Mouse (Mus musculus) ES-E14 (cell line): ENCODE measurements around the gene Magi3. TPM values are rescaled to one million over a fixed set of nuclear protein-coding genes. Genes with fewer than 3 reads are reported as not detected.

ENCODE experiments used
- DNase-seq: peaks from one replicate; pipeline ENCODE4 v3.0.0-alpha.2; 2013; ENCODE audit warnings: low read depth, low spot score
- H3K27ac ChIP-seq: 2 replicates; pipeline ENCODE4 v1.5.1; 2012; ENCODE audit warnings: low read depth, mild to moderate bottlenecking, low read length, moderate library complexity, mixed read lengths; ENCODE audit not compliant: poor library complexity, insufficient read depth, severe bottlenecking
- H3K36me3 ChIP-seq: 2 replicates; pipeline ENCODE4 v1.6.1; 2012; ENCODE audit warnings: mild to moderate bottlenecking, low read length, moderate library complexity, mixed read lengths; ENCODE audit not compliant: control insufficient read depth, poor library complexity, insufficient read depth, severe bottlenecking
- H3K4me1 ChIP-seq, 2 experiments: fragments of 150-350 bp in 1 of 2; sonication (generic) in 1 of 2; 2 replicates each; pipeline ENCODE4 v1.6.1; 2012; ENCODE audit warnings: low read length in 2 of 2, mild to moderate bottlenecking in 1 of 2, mixed read lengths in 1 of 2; ENCODE audit not compliant: control insufficient read depth in 2 of 2, insufficient read depth in 2 of 2, poor library complexity in 1 of 2
- H3K4me3 ChIP-seq, 2 experiments: fragments of 150-350 bp in 1 of 2; sonication (generic) in 1 of 2; 2 replicates each; pipeline ENCODE4 v1.5.1; 2012; ENCODE audit warnings: low read length in 2 of 2, low read depth in 1 of 2, mild to moderate bottlenecking in 1 of 2, mixed read lengths in 1 of 2; ENCODE audit not compliant: insufficient read depth in 1 of 2, poor library complexity in 1 of 2, severe bottlenecking in 1 of 2
- H3K9ac ChIP-seq: 2 replicates; pipeline ENCODE4 v1.6.1; 2012; ENCODE audit warnings: low read depth, mild to moderate bottlenecking, low read length, mixed read lengths; ENCODE audit not compliant: poor library complexity, insufficient read depth, severe bottlenecking
- H3K9me3 ChIP-seq: fragments of 150-350 bp; sonication (generic); 2 replicates; pipeline ENCODE4 v1.6.1; 2012; ENCODE audit warnings: low read depth, mild to moderate bottlenecking, low read length; ENCODE audit not compliant: control insufficient read depth, insufficient read depth
- CHD2 ChIP-seq: IDR thresholded peaks from 2 replicates; pipeline ENCODE4 v1.6.1; 2014; ENCODE audit warnings: mild to moderate bottlenecking, low read depth, low read length, inconsistent platforms
- HCFC1 ChIP-seq: IDR thresholded peaks from 2 replicates; pipeline ENCODE4 v1.6.1; 2012; ENCODE audit warnings: low read length, inconsistent platforms, borderline replicate concordance; ENCODE audit not compliant: insufficient read depth
- MAFK ChIP-seq: IDR thresholded peaks from 2 replicates; pipeline ENCODE4 v1.6.1; 2014; ENCODE audit warnings: mild to moderate bottlenecking, low read depth, low read length, inconsistent platforms; ENCODE audit not compliant: insufficient read depth
- ZC3H11A ChIP-seq: IDR thresholded peaks from 2 replicates; pipeline ENCODE4 v1.6.1; 2012; ENCODE audit warnings: low read depth, mild to moderate bottlenecking, inconsistent platforms, low read length, borderline replicate concordance
- ZNF384 ChIP-seq: IDR thresholded peaks from 2 replicates; pipeline ENCODE4 v1.6.1; 2012; ENCODE audit warnings: low read depth, low read length, inconsistent platforms
- in situ Hi-C, 2 experiments: fragments of 600-800 bp; cut with MboI; formaldehyde crosslinking; loops; one replicate each; pipeline ENCODE4 v1.15.1; 2025; ENCODE audit warnings: low sequenced_read_pairs in 2 of 2, inconsistent platforms in 1 of 2; ENCODE audit not compliant: unreplicated experiment in 2 of 2
- total RNA-seq: library from RNA; depleted of rRNA; stranded (reverse); fragments of 300-350 nt; gene quantifications from 2 replicates; pipeline ENCODE4 v1.2.3, GENCODE M21; 2012

Gene Magi3
- total RNA-seq, 1 experiment = 10.6 TPM

DNA sequence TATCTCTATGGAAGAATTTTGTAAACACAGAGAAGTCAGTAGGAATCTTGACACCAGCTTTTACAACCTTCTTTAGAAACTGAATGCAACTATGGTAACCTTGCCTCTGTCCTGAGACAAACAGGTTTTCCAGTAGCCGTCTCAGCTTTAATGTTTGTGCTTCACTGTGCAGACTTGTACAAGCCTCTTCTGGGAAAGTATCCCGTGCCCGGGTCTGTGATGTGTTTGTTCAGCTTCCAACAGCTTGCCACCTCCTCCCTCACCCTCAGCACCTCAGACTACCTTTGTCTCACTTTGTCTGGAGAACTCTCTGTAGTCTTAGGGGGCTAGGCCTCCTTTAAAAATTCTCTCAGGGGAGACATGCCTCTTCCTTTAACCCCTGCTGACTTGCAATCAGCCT is 36.9 kb upstream of the Magi3 start:
- Histone ChIP-seq H3K9me3 (no peaks in the 10 kb centered on the region), H3K4me1 (no peaks in the 10 kb centered on the region), H3K4me3 (no peak overlapping the region), H3K27ac (no peak overlapping the region), H3K36me3 (no peaks in the 10 kb centered on the region), H3K9ac (no peak overlapping the region)
- TF ChIP-seq CHD2 (no peak), ZC3H11A (no peak), MAFK (no peak), ZNF384 (no peak), HCFC1 (no peak)
- DNase-seq = no peak
- in situ Hi-C loops = no loop called here

DNA sequence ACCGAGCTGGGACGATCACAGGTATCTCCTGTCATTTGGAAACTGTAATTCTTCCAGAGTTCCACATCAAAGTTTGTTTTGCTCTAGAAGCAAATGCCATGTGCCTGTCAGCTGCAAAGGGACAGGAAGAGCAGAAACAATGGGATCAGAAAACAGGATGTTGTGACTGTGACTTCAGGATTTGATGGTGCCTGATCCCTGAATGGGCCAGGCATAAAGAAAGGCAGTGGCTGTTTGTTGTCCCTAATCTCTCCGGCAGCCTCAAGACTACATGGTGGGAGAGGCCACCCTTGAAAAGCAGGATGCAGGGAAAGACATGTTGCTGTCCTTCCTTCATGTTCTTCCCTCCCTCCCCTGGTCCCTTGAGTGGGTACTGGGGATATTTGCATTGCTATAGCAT is 33.6 kb upstream of the Magi3 start:
- H3K9ac ChIP-seq = no peak overlapping the region
- H3K4me1 ChIP-seq = peaks cover 0 to 2% of the 10 kb centered on the region in 2 experiments; a peak in 1 of 4 replicates
- H3K9me3 ChIP-seq = no peaks in the 10 kb centered on the region
- DNase-seq = no peak
- no peak overlapping the region for H3K4me3 ChIP-seq
- in situ Hi-C loops = no loop called here
- TF ChIP-seq MAFK (no peak), HCFC1 (no peak), CHD2 (no peak), ZC3H11A (no peak)
- no peak overlapping the region for H3K27ac ChIP-seq
- no peaks in the 10 kb centered on the region for H3K36me3 ChIP-seq

DNA sequence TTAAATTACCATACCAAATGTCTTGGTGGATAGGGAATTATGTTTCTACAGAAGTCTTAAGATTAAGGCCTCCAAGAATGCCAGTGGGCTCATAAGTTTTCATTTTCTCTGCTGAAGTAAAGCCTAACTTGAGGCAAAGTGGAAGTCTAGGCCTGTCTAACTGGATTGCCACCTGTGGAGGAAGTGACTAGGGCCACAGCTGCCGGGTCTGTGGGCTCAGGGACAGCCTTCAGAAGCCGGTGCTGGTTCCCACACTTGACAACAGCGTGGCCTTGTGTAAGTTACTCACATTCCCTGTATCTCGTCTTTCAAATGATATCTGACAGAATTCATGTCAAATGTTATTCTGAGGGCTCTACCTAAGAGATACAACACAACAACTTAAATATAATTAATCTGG is 27.7 kb upstream of the Magi3 start:
- Histone ChIP-seq H3K4me1 (peaks cover 0 to 4% of the 10 kb centered on the region in 2 experiments; a peak in 1 of 4 replicates), H3K27ac (no peak overlapping the region), H3K36me3 (no peaks in the 10 kb centered on the region), H3K9ac (no peak overlapping the region), H3K9me3 (no peaks in the 10 kb centered on the region), H3K4me3 (no peak overlapping the region)
- in situ Hi-C loops = no loop called here
- TF ChIP-seq ZNF384 (no peak), ZC3H11A (no peak), CHD2 (no peak), HCFC1 (no peak), MAFK (no peak)
- DNase-seq = no peak

DNA sequence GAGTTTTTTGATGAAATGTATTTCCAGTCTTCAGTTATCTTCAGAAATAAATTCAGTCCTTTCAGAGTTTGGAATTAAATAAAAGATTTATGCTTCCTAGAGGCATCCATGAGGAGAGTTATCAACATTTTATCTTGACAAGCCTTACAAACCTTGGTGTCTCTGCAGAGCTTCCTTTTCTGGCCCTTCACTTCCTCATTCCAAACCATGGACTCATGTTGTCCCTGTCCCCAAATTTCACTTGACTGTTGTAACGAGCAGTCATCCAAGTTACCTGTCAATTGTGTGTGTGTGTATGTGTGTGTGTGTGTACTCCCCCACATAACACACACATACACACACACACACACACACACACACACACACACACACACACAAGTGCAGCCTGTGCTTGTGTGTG is 26.9 kb upstream of the Magi3 start:
- H3K36me3 ChIP-seq = no peaks in the 10 kb centered on the region
- in situ Hi-C loops = no loop called here
- H3K27ac ChIP-seq = no peak overlapping the region
- no peak overlapping the region for H3K9ac ChIP-seq
- TF ChIP-seq MAFK (no peak), HCFC1 (no peak), ZNF384 (no peak), CHD2 (no peak), ZC3H11A (no peak)
- no peaks in the 10 kb centered on the region for H3K9me3 ChIP-seq
- H3K4me1 ChIP-seq = peaks cover 0 to 4% of the 10 kb centered on the region in 2 experiments; a peak in 1 of 4 replicates
- H3K4me3 ChIP-seq = no peak overlapping the region
- no peak for DNase-seq

DNA sequence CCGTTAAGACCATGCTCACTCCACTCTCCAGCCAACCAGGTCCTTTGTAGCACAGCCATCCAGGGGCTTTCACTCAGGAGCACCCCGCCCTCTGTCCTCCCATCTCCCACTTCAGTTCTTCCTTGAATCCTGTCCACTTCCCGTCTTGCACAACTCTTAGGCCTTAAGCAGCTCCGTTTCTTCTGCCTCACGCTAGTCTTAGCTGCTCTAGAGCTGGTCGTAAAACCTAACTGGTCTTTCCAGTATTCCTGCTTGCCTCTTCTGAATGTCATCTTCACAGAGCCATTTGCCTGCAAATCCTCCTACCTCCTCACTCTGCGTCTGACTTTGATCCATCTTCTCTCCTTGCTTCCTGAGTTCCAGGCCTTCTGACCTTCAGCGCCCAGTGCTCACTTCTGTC is 24.2 kb upstream of the Magi3 start:
- Histone ChIP-seq H3K9ac (no peak overlapping the region), H3K4me1 (peaks cover 0 to 2% of the 10 kb centered on the region in 2 experiments; a peak in 1 of 4 replicates), H3K27ac (no peak overlapping the region), H3K4me3 (no peak overlapping the region), H3K36me3 (no peaks in the 10 kb centered on the region), H3K9me3 (no peaks in the 10 kb centered on the region)
- in situ Hi-C loops = no loop called here
- no peak for DNase-seq
- TF ChIP-seq HCFC1 = no peak
- TF ChIP-seq CHD2 = no peak
- TF ChIP-seq ZNF384 = no peak
- TF ChIP-seq ZC3H11A = no peak
- TF ChIP-seq MAFK = no peak
